Mouse (Mus musculus) liver, embryonic 14.5 days (tissue): ENCODE results near the gene Setd7.

Source experiments
- CTCF ChIP-seq: IDR thresholded peaks from 2 replicates; pipeline ENCODE4 v1.5.1; 2016; ENCODE audit warnings: antibody characterized with exemption, low read depth, control low read depth
- EP300 ChIP-seq: IDR thresholded peaks from 2 replicates; pipeline ENCODE4 v1.6.1; 2016; ENCODE audit warnings: antibody characterized with exemption, low read depth

GRCm38 (mm10) chr3:51599057-51599630 is 38.5 kb upstream of the Setd7 start:
- no peak for TF ChIP-seq EP300
- TF ChIP-seq CTCF, result no peak
